Mouse (Mus musculus): ENCODE measurements at regions not wholly inside any gene's neighbourhood (a gene's known extent, or its start where the extent isn't known, plus 50 kb on each side); places are given as distances from the start of the nearest gene placed in this dataset.
A peak's percentile ranks its signal among the peaks of the same experiment; 100 is the strongest.

DNA sequence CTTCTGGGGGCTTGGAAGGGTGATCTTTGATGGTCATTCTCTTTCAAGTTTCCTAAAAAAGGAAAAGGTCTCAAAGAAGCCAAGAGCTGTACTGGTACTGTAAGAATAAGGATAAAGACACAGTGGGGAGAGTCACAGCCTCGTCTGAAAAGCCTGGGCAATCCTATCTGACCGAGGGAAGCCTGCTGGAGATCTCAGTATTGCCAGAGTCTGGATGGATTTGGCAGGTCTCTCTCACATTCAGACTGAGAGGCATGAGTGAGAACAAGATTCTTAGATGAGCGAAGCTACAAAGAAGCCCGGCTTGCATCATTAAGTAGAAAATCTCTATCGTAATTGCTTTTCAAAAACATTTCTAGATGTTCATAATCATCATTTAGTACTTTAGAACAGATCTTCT is 590.4 kb upstream of the Atp2b1 start:
- 79% methylated on average over 5 of the region's 5 CpGs for WGBS
- no peak for DNase-seq (ENCODE audit: low spot score)
- no peaks in the 10 kb centered on the region for H3K36me3 ChIP-seq (ENCODE audit: insufficient read depth, low read length)
- H3K9ac ChIP-seq (replicated peaks; ENCODE audit: low read length, poor library complexity, severe bottlenecking), result no peak overlapping the region
- no peaks in the 10 kb centered on the region for H3K4me1 ChIP-seq (ENCODE audit: insufficient read depth, low read length)
- no peak overlapping the region for H3K4me2 ChIP-seq (ENCODE audit: low read depth, low read length, poor library complexity, severe bottlenecking)
- H3K27me3 ChIP-seq (ENCODE audit: insufficient read depth, low read length), result no peaks in the 10 kb centered on the region
- no peak overlapping the region for H3K4me3 ChIP-seq (ENCODE audit: low read depth, low read length)
- no peak for ATAC-seq (ENCODE audit: low FRiP score)
- no peak overlapping the region for H3K27ac ChIP-seq (ENCODE audit: low read depth, low read length)
- no peaks in the 10 kb centered on the region for H3K9me3 ChIP-seq (ENCODE audit: low read length)
- no peak for TF ChIP-seq CTCF (IDR thresholded peaks at IDR 0.05)

DNA sequence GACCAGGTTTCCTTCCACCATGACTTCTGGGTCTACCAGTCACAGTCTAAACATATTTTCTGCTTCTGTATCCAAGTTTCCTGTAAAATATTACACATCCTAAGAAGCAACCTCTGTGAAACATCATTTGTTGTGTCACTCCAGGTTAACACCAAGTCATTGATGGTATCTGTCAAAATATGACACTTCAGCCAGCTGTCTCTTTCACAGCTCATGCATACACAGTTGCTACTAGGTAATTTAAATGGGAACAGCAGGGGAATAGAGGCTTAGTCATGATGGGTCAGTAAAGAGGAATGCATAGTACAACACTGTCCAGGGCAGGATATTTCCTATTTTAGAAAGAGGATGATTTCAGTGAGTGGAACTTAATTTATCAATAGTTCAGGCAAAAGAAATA is 589.6 kb upstream of the Atp2b1 start:
- ATAC-seq (ENCODE audit: low FRiP score) (no peak), DNase-seq (ENCODE audit: low spot score) (no peak)
- H3K9me3 ChIP-seq (ENCODE audit: low read length), result no peaks in the 10 kb centered on the region
- H3K27me3 ChIP-seq (ENCODE audit: insufficient read depth, low read length), result no peaks in the 10 kb centered on the region
- no peak overlapping the region for H3K4me2 ChIP-seq (ENCODE audit: low read depth, low read length, poor library complexity, severe bottlenecking)
- no peak overlapping the region for H3K9ac ChIP-seq (replicated peaks; ENCODE audit: low read length, poor library complexity, severe bottlenecking)
- no peak for TF ChIP-seq CTCF (IDR thresholded peaks at IDR 0.05)
- no peaks in the 10 kb centered on the region for H3K4me1 ChIP-seq (ENCODE audit: insufficient read depth, low read length)
- no peak overlapping the region for H3K27ac ChIP-seq (ENCODE audit: low read depth, low read length)
- H3K36me3 ChIP-seq (ENCODE audit: insufficient read depth, low read length), result no peaks in the 10 kb centered on the region
- H3K4me3 ChIP-seq (ENCODE audit: low read depth, low read length), result no peak overlapping the region

DNA sequence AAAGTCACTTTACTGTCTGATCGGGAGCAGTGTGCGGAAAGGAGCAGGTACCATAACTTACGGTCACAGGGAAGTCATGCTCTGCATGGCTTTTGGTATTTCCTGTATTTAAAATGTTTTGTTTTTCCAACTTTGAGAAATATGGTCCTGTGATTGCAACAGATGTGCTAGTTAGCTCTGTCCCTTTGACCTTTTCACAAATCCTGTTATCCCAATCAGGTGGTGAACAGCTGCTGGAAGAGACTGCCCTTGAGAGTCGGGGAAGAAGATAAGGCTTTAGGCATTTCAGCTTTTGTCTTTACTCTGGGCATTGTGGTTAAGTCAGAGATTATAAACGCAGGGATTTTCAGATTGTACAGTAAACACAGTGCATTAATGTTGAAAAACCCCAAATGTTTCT is 588.5 kb upstream of the Atp2b1 start:
- 79% methylated on average over 5 of the region's 5 CpGs for WGBS
- Histone ChIP-seq H3K36me3 (ENCODE audit: insufficient read depth, low read length) (no peaks in the 10 kb centered on the region), H3K9me3 (ENCODE audit: low read length) (no peaks in the 10 kb centered on the region), H3K4me3 (ENCODE audit: low read depth, low read length) (no peak overlapping the region), H3K9ac (replicated peaks; ENCODE audit: low read length, poor library complexity, severe bottlenecking) (no peak overlapping the region), H3K27me3 (ENCODE audit: insufficient read depth, low read length) (no peaks in the 10 kb centered on the region), H3K4me1 (ENCODE audit: insufficient read depth, low read length) (no peaks in the 10 kb centered on the region), H3K4me2 (ENCODE audit: low read depth, low read length, poor library complexity, severe bottlenecking) (no peak overlapping the region), H3K27ac (ENCODE audit: low read depth, low read length) (no peak overlapping the region)
- TF ChIP-seq CTCF (IDR thresholded peaks at IDR 0.05), result no peak
- ATAC-seq (ENCODE audit: low FRiP score), result no peak
- no peak for DNase-seq (ENCODE audit: low spot score)

DNA sequence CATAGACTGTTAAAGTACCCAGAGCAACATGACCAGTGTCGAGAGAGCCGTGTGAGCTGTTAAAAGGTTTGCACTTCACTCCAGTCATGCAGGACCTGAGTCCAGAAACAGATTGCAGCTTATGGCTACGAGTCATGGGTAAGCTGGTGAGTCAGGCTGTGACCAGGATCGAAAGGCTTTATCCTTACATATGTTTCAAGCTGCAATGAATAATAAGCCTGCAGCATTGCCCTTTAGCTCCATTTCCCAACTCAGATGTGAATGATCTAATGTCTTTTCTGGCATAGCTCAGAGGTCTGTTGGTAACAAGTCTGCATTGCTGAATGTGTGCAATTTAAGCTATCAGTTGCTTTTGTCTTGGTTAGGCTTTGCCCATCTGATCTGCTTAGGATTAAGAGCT is 581.5 kb upstream of the Atp2b1 start:
- ATAC-seq (ENCODE audit: low FRiP score) (no peak), DNase-seq (ENCODE audit: low spot score) (no peak)
- no peaks in the 10 kb centered on the region for H3K9me3 ChIP-seq (ENCODE audit: low read length)
- WGBS, result 60% methylated on average over 4 of the region's 4 CpGs
- H3K36me3 ChIP-seq (ENCODE audit: insufficient read depth, low read length), result no peaks in the 10 kb centered on the region
- TF ChIP-seq CTCF (IDR thresholded peaks at IDR 0.05), result no peak
- H3K4me3 ChIP-seq (ENCODE audit: low read depth, low read length), result no peak overlapping the region
- H3K9ac ChIP-seq (replicated peaks; ENCODE audit: low read length, poor library complexity, severe bottlenecking), result no peak overlapping the region
- H3K27me3 ChIP-seq (ENCODE audit: insufficient read depth, low read length), result no peaks in the 10 kb centered on the region
- H3K27ac ChIP-seq (ENCODE audit: low read depth, low read length), result no peak overlapping the region
- no peaks in the 10 kb centered on the region for H3K4me1 ChIP-seq (ENCODE audit: insufficient read depth, low read length)
- no peak overlapping the region for H3K4me2 ChIP-seq (ENCODE audit: low read depth, low read length, poor library complexity, severe bottlenecking)

DNA sequence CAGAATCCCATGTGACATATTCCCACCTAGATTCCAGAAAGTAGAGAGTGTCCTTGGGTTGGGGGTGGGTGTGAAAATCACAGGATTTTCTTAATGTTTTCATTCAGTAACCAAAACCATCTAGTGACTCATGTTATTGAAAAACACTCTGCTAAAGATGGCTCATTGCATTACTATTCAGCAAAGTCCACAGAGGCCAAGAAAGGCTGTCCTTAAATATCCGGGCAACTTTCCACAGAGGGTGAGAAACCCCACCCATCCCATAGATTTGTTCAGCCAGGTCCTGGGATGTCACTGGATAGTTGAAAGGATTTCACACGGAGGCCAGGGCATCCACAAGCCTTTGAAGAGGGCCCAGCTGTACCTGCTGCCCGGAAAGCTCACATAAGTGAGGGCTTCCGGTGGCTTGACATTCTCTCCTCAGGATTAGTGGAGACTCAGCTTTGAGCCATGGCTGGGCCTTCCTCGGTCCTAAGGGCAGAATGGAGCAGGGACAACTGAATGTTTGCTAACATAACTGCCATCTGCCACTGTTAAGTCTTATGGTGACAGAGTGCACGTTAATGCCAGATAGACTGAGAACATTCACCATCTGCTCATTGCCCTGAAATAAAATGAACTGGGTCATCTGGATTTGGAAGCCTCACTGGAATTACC is 580.7 kb upstream of the Atp2b1 start:
- Histone ChIP-seq H3K27ac (ENCODE audit: low read depth, low read length) (no peak overlapping the region), H3K4me2 (ENCODE audit: low read depth, low read length, poor library complexity, severe bottlenecking) (no peak overlapping the region), H3K9me3 (ENCODE audit: low read length) (no peaks in the 10 kb centered on the region), H3K36me3 (ENCODE audit: insufficient read depth, low read length) (no peaks in the 10 kb centered on the region), H3K4me1 (ENCODE audit: insufficient read depth, low read length) (no peaks in the 10 kb centered on the region), H3K9ac (replicated peaks; ENCODE audit: low read length, poor library complexity, severe bottlenecking) (no peak overlapping the region), H3K27me3 (ENCODE audit: insufficient read depth, low read length) (no peaks in the 10 kb centered on the region), H3K4me3 (ENCODE audit: low read depth, low read length) (no peak overlapping the region)
- no peak for ATAC-seq (ENCODE audit: low FRiP score)
- TF ChIP-seq CTCF (IDR thresholded peaks at IDR 0.05), result no peak
- 61% methylated on average over 6 of the region's 6 CpGs for WGBS
- peak; percentile 38 for DNase-seq (ENCODE audit: low spot score)

DNA sequence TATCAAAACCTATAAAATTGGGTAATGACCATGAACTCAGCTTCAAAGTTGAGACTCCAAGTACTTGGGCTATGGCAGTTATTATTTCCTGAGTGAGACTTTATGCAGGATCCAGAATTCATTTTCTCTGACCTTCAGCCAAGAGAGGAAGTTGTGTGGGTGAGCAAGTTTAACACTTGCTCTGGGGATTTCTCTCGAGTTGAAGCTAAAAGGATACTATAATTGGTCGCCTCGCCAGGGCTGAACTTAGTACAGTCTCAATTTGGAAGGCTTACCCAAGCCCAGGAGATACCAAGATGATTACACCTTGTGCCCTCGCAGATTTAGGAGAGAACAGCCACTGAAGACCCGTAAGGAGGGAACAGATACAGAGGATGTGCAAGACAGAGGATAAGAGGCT is 570.4 kb upstream of the Atp2b1 start:
- WGBS, result 84% methylated on average over 5 of the region's 5 CpGs
- H3K9me3 ChIP-seq (ENCODE audit: low read length), result no peaks in the 10 kb centered on the region

More for the DNA sequence above, 570.4 kb upstream of the Atp2b1 start:
- Histone ChIP-seq H3K9ac (replicated peaks; ENCODE audit: low read length, poor library complexity, severe bottlenecking) (no peak overlapping the region), H3K4me2 (ENCODE audit: low read depth, low read length, poor library complexity, severe bottlenecking) (no peak overlapping the region), H3K27ac (ENCODE audit: low read depth, low read length) (no peak overlapping the region), H3K36me3 (ENCODE audit: insufficient read depth, low read length) (no peaks in the 10 kb centered on the region), H3K4me1 (ENCODE audit: insufficient read depth, low read length) (no peaks in the 10 kb centered on the region), H3K27me3 (ENCODE audit: insufficient read depth, low read length) (no peaks in the 10 kb centered on the region), H3K4me3 (ENCODE audit: low read depth, low read length) (no peak overlapping the region)
- no peak for DNase-seq (ENCODE audit: low spot score)
- no peak for TF ChIP-seq CTCF (IDR thresholded peaks at IDR 0.05)
- no peak for ATAC-seq (ENCODE audit: low FRiP score)
